Mouse (Mus musculus): Measurements from ENCODE around the gene Syt6.

The Syt6 gene

GRCm38 (mm10) chr3:103649716-103650115, 74.7 kb downstream of the Syt6 start:
- no peak for DNase-seq

- DNase-seq, result no peak
These were observed 75.4 kb downstream of the Syt6 start for GRCm38 (mm10) chr3:103650406-103650805.

- DNase-seq, result peak; percentile 16
These were observed 85.0 kb downstream of the Syt6 start for GRCm38 (mm10) chr3:103660012-103660411.

- no peak for DNase-seq
These were observed 86.7 kb downstream of the Syt6 start for GRCm38 (mm10) chr3:103661714-103662113.

GRCm38 (mm10) chr3:103663385-103663784, 88.4 kb downstream of the Syt6 start:
- DNase-seq, result no peak

- DNase-seq, result no peak
These were observed 97.1 kb downstream of the Syt6 start for GRCm38 (mm10) chr3:103672113-103672512.

- DNase-seq, result no peak
These were observed 97.7 kb downstream of the Syt6 start for GRCm38 (mm10) chr3:103672716-103673115.

GRCm38 (mm10) chr3:103678811-103679210, 103.8 kb downstream of the Syt6 start:
- no peak for DNase-seq

GRCm38 (mm10) chr3:103682473-103682872, 107.4 kb downstream of the Syt6 start:
- DNase-seq, result peak; percentile 28

- DNase-seq, result peak; percentile 37
These were observed 108.4 kb downstream of the Syt6 start for GRCm38 (mm10) chr3:103683234-103683965.

GRCm38 (mm10) chr3:103683966-103684319, 108.9 kb downstream of the Syt6 start:
- DNase-seq, result no peak

GRCm38 (mm10) chr3:103689043-103689442, 114.0 kb downstream of the Syt6 start:
- no peak for DNase-seq

- DNase-seq, result no peak
These were observed 115.5 kb downstream of the Syt6 start for GRCm38 (mm10) chr3:103690506-103690905.

All from right cerebral cortex, postnatal 25 days (tissue).